Mouse (Mus musculus): ENCODE data around the gene Capg. TPM values are rescaled to one million over a fixed set of nuclear protein-coding genes. Genes with fewer than 3 reads are reported as not detected.

The Capg gene
- polyA plus RNA-seq, 1 experiment from 2014 or later, result 27.2 TPM

- Histone ChIP-seq H3K4me2 (ENCODE audit: low read length) (no peak overlapping the region), H3K4me3 (ENCODE audit: control insufficient read depth in 1 of 2, insufficient read depth in 1 of 2, low read depth in 1 of 2, low read length in 2 of 2) (no peak overlapping the region), H3K27me3 (ENCODE audit: control insufficient read depth, insufficient read depth, low read length) (no peaks in the 10 kb centered on the region), H3K27ac (replicated peaks in 1 of 2; ENCODE audit: control insufficient read depth in 1 of 2, insufficient read depth in 1 of 2, low read depth in 2 of 2, low read length in 2 of 2) (no peak overlapping the region), H3K9me3 (ENCODE audit: control insufficient read depth, low read length) (no peaks in the 10 kb centered on the region), H3K9ac (ENCODE audit: low read length) (no peak overlapping the region), H3K4me1 (ENCODE audit: control insufficient read depth in 2 of 2, insufficient read depth in 2 of 2, low read length in 2 of 2) (0 out of 4 replicates have a peak, but pooled peaks cover 0 to 3% of the 10 kb centered on the region in 2 experiments), H3K36me3 (ENCODE audit: control insufficient read depth, insufficient read depth, low read length) (peaks cover 96% of the 10 kb centered on the region)
- 86% methylated on average over 4 of the region's 4 CpGs for WGBS
- ATAC-seq (ENCODE audit: insufficient number of reproducible peaks, insufficient read depth, low FRiP score, low read depth), result no peak
Observed at GRCm38 (mm10) chr6:72608662-72609184, 64.5 kb downstream of the Capg start.

- Histone ChIP-seq H3K4me2 (ENCODE audit: low read length) (no peak overlapping the region), H3K9ac (ENCODE audit: low read length) (0 out of 2 replicates have a peak overlapping the region, but pooled peaks have one; percentile 8), H3K4me3 (ENCODE audit: control insufficient read depth in 1 of 2, insufficient read depth in 1 of 2, low read depth in 1 of 2, low read length in 2 of 2) (no peak overlapping the region), H3K27me3 (ENCODE audit: control insufficient read depth, insufficient read depth, low read length) (no peaks in the 10 kb centered on the region), H3K9me3 (ENCODE audit: control insufficient read depth, low read length) (no peaks in the 10 kb centered on the region), H3K4me1 (ENCODE audit: control insufficient read depth in 2 of 2, insufficient read depth in 2 of 2, low read length in 2 of 2) (peaks cover 0 to 17% of the 10 kb centered on the region in 2 experiments; a peak in 3 of 4 replicates), H3K27ac (replicated peaks in 1 of 2; ENCODE audit: control insufficient read depth in 1 of 2, insufficient read depth in 1 of 2, low read depth in 2 of 2, low read length in 2 of 2) (no peak overlapping the region), H3K36me3 (ENCODE audit: control insufficient read depth, insufficient read depth, low read length) (peaks cover 87% of the 10 kb centered on the region)
- ATAC-seq (ENCODE audit: insufficient number of reproducible peaks, insufficient read depth, low FRiP score, low read depth), result no peak
- 55% methylated on average over 4 of the region's 4 CpGs for WGBS
Observed at GRCm38 (mm10) chr6:72610261-72610660, 66.1 kb downstream of the Capg start.

Other genes starting within 250 kb of the Capg start
- gene Sftpb, start 239.8 kb upstream of the Capg start, polyA plus RNA-seq (2014; fragmentation: Nextera tagmentation; extraction: Ambion mirVana), result not detected in 2 replicates
- gene Usp39, start 199.2 kb upstream of the Capg start, polyA plus RNA-seq (2014; fragmentation: Nextera tagmentation; extraction: Ambion mirVana), result 32.4 and 32.8 TPM in 2 replicates
- 13.7 and 13.8 TPM in 2 replicates for gene 0610030E20Rik, start 197.1 kb upstream of the Capg start, polyA plus RNA-seq (2014; fragmentation: Nextera tagmentation; extraction: Ambion mirVana)
- gene Tmem150a, start 188.9 kb upstream of the Capg start, polyA plus RNA-seq (2014; fragmentation: Nextera tagmentation; extraction: Ambion mirVana), result 14.4 and 16.4 TPM in 2 replicates
- gene Rnf181, start 177.4 kb upstream of the Capg start, polyA plus RNA-seq (2014; fragmentation: Nextera tagmentation; extraction: Ambion mirVana), result 88.3 and 89.0 TPM in 2 replicates
- gene Vamp5, start 163.9 kb upstream of the Capg start, polyA plus RNA-seq (2014; fragmentation: Nextera tagmentation; extraction: Ambion mirVana), result 58.1 and 61.9 TPM in 2 replicates
- 154 and 157 TPM in 2 replicates for gene Vamp8, start 153.7 kb upstream of the Capg start, polyA plus RNA-seq (2014; fragmentation: Nextera tagmentation; extraction: Ambion mirVana)
- gene Ggcx, start 130.1 kb upstream of the Capg start, polyA plus RNA-seq (2014; fragmentation: Nextera tagmentation; extraction: Ambion mirVana), result 24.1 and 26.3 TPM in 2 replicates
- 265 and 281 TPM in 2 replicates for gene Mat2a, start 104.8 kb upstream of the Capg start, polyA plus RNA-seq (2014; fragmentation: Nextera tagmentation; extraction: Ambion mirVana)
- gene Sh2d6, start 22.7 kb upstream of the Capg start, polyA plus RNA-seq (2014; fragmentation: Nextera tagmentation; extraction: Ambion mirVana), result not detected in 2 replicates
- gene Elmod3, start 54.0 kb downstream of the Capg start, polyA plus RNA-seq (2014; fragmentation: Nextera tagmentation; extraction: Ambion mirVana), result 12.8 and 16.3 TPM in 2 replicates
- 23.5 and 25.2 TPM in 2 replicates for gene Retsat, start 54.1 kb downstream of the Capg start, polyA plus RNA-seq (2014; fragmentation: Nextera tagmentation; extraction: Ambion mirVana)
- gene Tgoln1, start 72.6 kb downstream of the Capg start, polyA plus RNA-seq (2014; fragmentation: Nextera tagmentation; extraction: Ambion mirVana), result 27.9 and 29.4 TPM in 2 replicates
- 15.7 and 17.4 TPM in 2 replicates for gene Tcf7l1, start 244.9 kb downstream of the Capg start, polyA plus RNA-seq (2014; fragmentation: Nextera tagmentation; extraction: Ambion mirVana)